Mouse (Mus musculus): ENCODE data around the gene Ano4. TPM values are rescaled to one million over a fixed set of nuclear protein-coding genes. Genes with fewer than 3 reads are reported as not detected.
A peak's percentile ranks its signal among the peaks of the same experiment; 100 is the strongest.
"Not testable (repeated sequence)": the region's sequence is repeated elsewhere in the genome, so short reads cannot be mapped to it uniquely, and the experiment has no call there.

Gene Ano4
- polyA plus RNA-seq, 1 experiment: 14.9 TPM

DNA sequence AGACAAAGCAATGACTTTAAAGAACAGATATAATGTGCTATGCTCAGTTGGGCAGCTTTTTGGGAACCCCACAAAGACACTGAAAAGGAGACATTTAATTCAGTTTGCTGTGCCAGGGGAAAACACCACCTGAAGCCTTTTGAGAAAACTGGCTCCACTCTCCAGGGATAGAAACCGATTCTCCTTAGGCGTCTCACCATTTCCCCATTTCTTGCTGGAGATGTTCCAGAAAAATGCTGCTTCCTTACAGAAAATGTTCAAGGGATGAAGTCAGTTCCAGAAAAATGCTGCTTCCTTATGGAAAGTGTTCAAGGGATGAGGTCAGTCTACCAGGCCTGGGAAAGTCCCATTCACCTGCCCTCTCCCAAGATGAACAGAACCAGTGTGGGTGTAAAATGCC, 233.1 kb downstream of the Ano4 start:
- TF ChIP-seq CTCF (IDR thresholded peaks at IDR 0.05; ENCODE audit: extremely low read depth, insufficient read depth, low read length) (no peak), POLR2A (IDR thresholded peaks at IDR 0.05; ENCODE audit: extremely low read depth, insufficient read depth, low read length) (no peak)
- no peak overlapping the region for H3K4me3 ChIP-seq (ENCODE audit: insufficient read depth, low read length)
- peaks cover 4% of the 10 kb centered on the region for H3K4me1 ChIP-seq (ENCODE audit: control insufficient read depth, insufficient read depth, low read length)
- H3K27ac ChIP-seq (ENCODE audit: insufficient read depth, low read length): peak overlapping the region; percentile 42

DNA sequence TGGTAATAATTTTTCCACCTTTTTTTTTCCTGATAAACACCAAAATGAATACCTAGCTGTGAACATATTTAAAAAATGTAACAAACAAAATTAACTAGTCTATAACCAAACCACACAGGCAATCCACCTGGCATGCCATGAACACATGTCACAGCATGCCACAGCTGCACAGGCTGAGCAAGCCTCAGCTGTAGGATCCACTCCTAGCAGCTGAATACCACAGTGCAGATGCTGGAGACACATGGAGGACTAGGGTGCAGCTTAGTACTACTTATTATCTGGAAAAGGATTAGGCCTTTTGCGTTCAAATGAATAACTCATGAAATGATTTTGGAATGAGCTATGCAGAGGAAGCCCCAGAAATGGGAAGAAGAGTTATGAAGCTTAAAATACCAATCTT, 233.6 kb downstream of the Ano4 start:
- H3K4me3 ChIP-seq (ENCODE audit: insufficient read depth, low read length): no peak overlapping the region
- H3K4me1 ChIP-seq (ENCODE audit: control insufficient read depth, insufficient read depth, low read length): peaks cover 4% of the 10 kb centered on the region
- peak overlapping the region; percentile 81; the same call in 1 of the 2 replicates for H3K27ac ChIP-seq (ENCODE audit: insufficient read depth, low read length)
- TF ChIP-seq CTCF (IDR thresholded peaks at IDR 0.05; ENCODE audit: extremely low read depth, insufficient read depth, low read length) (no peak), POLR2A (IDR thresholded peaks at IDR 0.05; ENCODE audit: extremely low read depth, insufficient read depth, low read length) (no peak)

DNA sequence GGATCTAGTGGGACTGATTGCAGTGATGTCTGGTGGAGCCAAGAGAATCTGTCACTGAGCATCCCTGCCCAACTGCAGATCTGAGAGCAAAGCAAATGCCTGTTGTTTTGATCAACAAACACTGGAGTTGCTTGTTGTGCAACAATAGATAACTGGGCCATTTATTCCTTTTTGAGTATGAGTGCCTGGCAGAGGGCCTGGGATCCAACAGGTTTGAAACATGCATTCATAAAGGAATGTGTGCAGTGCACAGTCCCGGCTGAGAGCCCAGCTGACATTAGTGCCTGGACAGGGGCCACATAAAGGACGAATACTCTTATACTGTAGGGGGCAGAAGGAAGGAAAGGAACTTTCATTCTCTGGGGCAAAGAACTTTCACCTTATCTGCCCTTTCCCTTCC, 241.0 kb downstream of the Ano4 start:
- TF ChIP-seq CTCF (IDR thresholded peaks at IDR 0.05; ENCODE audit: extremely low read depth, insufficient read depth, low read length) (no peak), POLR2A (IDR thresholded peaks at IDR 0.05; ENCODE audit: extremely low read depth, insufficient read depth, low read length) (no peak)
- no peak overlapping the region for H3K4me3 ChIP-seq (ENCODE audit: insufficient read depth, low read length)
- no peak overlapping the region; the same call in 1 of the 2 replicates for H3K27ac ChIP-seq (ENCODE audit: insufficient read depth, low read length)
- H3K4me1 ChIP-seq (ENCODE audit: control insufficient read depth, insufficient read depth, low read length): no peaks in the 10 kb centered on the region

DNA sequence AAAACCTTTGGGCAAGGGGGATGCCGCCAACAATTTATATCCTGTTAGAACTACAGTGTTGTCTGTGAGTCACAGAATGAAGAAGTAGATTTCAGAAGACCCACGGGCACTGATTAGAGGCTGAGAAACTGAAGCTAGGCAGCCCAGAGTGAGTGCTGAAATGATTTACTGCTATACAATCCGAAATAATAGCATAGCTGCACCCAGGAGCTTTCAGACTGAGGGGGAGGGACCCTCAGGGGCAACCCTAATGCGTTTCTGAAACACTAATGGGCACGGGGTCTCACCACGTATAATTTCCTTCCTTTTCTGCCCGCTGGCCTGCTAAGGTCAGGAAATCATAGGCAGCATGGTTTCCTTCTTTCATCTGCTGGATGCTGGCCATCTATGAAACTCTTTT, 242.5 kb downstream of the Ano4 start:
- H3K4me3 ChIP-seq (ENCODE audit: insufficient read depth, low read length): no peak overlapping the region
- TF ChIP-seq CTCF (IDR thresholded peaks at IDR 0.05; ENCODE audit: extremely low read depth, insufficient read depth, low read length) (no peak), POLR2A (IDR thresholded peaks at IDR 0.05; ENCODE audit: extremely low read depth, insufficient read depth, low read length) (no peak)
- H3K4me1 ChIP-seq (ENCODE audit: control insufficient read depth, insufficient read depth, low read length): no peaks in the 10 kb centered on the region
- no peak overlapping the region for H3K27ac ChIP-seq (ENCODE audit: insufficient read depth, low read length)

DNA sequence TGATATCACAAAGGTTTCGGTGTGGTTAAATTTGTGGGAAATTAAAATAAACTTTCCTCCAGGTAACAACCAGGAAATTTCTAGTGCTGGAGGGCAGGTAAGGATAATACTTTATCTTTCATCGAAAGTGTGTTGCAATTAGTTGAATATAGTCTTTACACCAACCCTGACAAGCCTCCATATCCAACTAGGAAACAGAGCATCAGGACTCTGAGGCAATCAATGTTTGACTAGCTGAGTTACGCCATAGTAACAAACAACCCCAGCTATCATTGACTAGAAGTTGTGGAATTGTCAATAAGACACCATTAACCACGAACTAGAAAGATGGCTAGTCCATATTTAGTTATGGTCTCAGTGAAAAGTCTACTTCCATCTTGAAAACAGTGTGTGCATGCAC, 246.4 kb downstream of the Ano4 start:
- no peaks in the 10 kb centered on the region for H3K4me1 ChIP-seq (ENCODE audit: control insufficient read depth, insufficient read depth, low read length)
- no peak overlapping the region for H3K27ac ChIP-seq (ENCODE audit: insufficient read depth, low read length)
- no peak for TF ChIP-seq CTCF (IDR thresholded peaks at IDR 0.05; ENCODE audit: extremely low read depth, insufficient read depth, low read length)
- no peak for TF ChIP-seq POLR2A (IDR thresholded peaks at IDR 0.05; ENCODE audit: extremely low read depth, insufficient read depth, low read length)
- no peak overlapping the region for H3K4me3 ChIP-seq (ENCODE audit: insufficient read depth, low read length)

DNA sequence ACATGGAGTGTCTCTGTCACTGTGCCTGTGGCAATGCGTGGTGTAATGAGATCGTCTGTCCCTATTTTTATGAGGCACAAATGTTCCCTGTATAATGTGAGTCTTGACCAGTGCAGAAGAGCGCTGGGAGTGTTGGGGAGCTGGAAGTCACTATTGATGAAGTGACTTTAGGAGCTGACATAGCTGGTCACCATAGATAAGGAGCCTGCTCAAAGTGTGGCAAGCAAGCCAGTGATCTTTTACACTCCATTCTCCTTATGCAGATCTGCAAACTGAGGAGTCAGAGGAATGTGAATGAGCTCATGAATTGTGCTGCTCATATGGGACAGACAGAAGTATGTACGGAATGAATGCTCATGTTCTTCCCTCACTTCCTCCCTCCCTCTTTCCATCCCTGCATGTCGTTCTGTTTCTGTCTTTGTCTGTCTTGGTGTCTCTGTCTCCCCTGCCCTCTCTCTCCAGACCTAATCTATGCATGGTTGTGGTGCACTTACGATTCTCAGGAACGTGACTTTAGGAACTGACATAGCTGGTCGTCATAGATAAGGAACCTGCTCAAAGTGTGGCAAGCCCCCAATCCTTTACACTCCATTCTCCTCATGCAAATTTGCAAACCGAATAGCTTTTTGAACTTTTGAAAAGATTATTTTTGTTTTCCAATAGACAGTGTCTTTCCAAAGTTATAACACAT, 252.1 kb downstream of the Ano4 start:
- TF ChIP-seq POLR2A (IDR thresholded peaks at IDR 0.05; ENCODE audit: extremely low read depth, insufficient read depth, low read length): no peak
- no peak for TF ChIP-seq CTCF (IDR thresholded peaks at IDR 0.05; ENCODE audit: extremely low read depth, insufficient read depth, low read length)

DNA sequence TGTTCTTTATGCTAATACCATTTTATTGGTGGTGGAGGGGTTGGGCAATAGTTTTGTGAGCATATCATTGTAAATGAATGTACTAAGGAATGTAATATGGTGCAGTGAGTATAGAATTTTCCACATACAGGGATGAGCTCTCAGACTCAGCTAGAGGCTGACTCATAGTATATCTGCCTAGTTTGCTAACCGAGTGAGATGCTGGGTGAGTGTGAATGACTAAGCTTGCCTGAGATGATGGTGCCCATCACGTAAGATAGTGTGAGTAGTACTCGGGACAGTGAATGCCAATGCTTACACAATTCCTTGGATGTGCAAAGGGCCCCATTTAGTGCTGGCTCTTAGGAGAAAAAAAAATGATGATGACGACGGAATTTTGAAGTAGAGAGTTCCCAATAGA, 267.1 kb downstream of the Ano4 start:
- Histone ChIP-seq H3K4me3 (ENCODE audit: insufficient read depth, low read length) (no peak overlapping the region), H3K4me1 (ENCODE audit: control insufficient read depth, insufficient read depth, low read length) (no peaks in the 10 kb centered on the region), H3K27ac (ENCODE audit: insufficient read depth, low read length) (no peak overlapping the region)
- TF ChIP-seq POLR2A (IDR thresholded peaks at IDR 0.05; ENCODE audit: extremely low read depth, insufficient read depth, low read length) (no peak), CTCF (IDR thresholded peaks at IDR 0.05; ENCODE audit: extremely low read depth, insufficient read depth, low read length) (no peak)

More for the DNA sequence above, 252.1 kb downstream of the Ano4 start:
- Histone ChIP-seq H3K4me1 (ENCODE audit: control insufficient read depth, insufficient read depth, low read length) (no peaks in the 10 kb centered on the region), H3K27ac (ENCODE audit: insufficient read depth, low read length) (no peak overlapping the region), H3K4me3 (ENCODE audit: insufficient read depth, low read length) (no peak overlapping the region)

DNA sequence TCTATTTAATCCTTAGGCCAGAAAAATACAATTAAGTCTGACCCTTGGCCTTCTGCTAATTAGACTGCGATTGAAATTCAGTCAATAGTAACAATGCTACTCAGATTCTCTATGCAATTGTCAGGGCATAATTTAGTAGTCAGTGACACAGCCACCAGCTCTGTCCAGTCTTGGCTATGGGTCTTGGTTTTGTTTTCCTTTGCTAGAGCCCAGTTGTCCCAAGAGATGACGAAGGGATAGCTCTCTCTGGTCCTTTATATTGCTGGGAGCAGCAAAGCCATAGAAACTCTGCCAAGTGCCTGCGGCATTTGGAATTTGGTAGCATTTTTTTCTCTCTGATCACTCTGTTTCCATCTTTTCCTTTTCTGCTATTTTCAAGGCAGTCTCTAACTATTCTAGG, 288.7 kb downstream of the Ano4 start:
- TF ChIP-seq POLR2A (IDR thresholded peaks at IDR 0.05; ENCODE audit: extremely low read depth, insufficient read depth, low read length) (no peak), CTCF (IDR thresholded peaks at IDR 0.05; ENCODE audit: extremely low read depth, insufficient read depth, low read length) (no peak)
- no peaks in the 10 kb centered on the region for H3K4me1 ChIP-seq (ENCODE audit: control insufficient read depth, insufficient read depth, low read length)
- H3K4me3 ChIP-seq (ENCODE audit: insufficient read depth, low read length): no peak overlapping the region
- no peak overlapping the region for H3K27ac ChIP-seq (ENCODE audit: insufficient read depth, low read length)

DNA sequence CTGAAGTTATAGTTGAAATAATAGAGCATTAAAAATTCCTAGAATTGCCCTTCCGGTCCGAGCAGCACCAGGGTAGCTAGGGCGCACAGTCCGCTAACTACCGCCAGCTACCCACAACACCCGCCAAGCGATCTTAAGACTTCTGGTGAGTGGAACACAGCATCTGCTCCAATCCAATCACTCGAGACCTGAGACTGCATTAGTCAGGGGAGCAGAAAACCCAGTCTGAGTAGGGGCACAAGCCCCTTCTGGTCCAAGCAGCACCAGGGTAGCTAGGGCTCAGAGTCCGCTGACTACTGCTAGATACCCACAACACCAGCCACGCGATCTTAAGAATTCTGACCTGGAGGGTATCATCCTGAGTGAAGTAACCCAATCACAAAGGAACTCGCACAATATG, 299.6 kb downstream of the Ano4 start:
- H3K27ac ChIP-seq (ENCODE audit: insufficient read depth, low read length); H3K4me1 ChIP-seq (ENCODE audit: control insufficient read depth, insufficient read depth, low read length); H3K4me3 ChIP-seq (ENCODE audit: insufficient read depth, low read length): not testable (repeated sequence)

DNA sequence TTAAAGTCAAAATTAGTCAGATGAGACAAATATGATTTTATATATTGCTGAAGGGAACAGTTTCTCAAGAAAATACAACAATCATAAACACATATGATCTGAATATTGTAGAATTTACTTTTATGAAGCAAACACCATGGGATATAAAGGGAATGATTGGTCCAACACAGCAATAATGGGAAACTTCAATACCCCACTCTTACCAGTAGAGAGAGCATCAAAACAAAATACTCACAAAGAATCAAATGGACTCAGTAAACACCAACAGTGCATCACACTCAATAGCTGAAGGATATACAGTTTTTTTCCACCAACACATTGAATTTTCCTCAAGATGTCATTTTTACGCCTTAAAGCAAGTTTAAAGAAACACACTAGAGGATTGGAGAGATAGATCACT, 300.4 kb downstream of the Ano4 start:
- no peak overlapping the region for H3K4me3 ChIP-seq (ENCODE audit: insufficient read depth, low read length)
- no peak for TF ChIP-seq POLR2A (IDR thresholded peaks at IDR 0.05; ENCODE audit: extremely low read depth, insufficient read depth, low read length)
- TF ChIP-seq CTCF (IDR thresholded peaks at IDR 0.05; ENCODE audit: extremely low read depth, insufficient read depth, low read length): no peak
- no peaks in the 10 kb centered on the region for H3K4me1 ChIP-seq (ENCODE audit: control insufficient read depth, insufficient read depth, low read length)
- H3K27ac ChIP-seq (ENCODE audit: insufficient read depth, low read length): no peak overlapping the region
